Mouse (Mus musculus) megakaryocyte, embryonic 14.5 days (primary cell): ENCODE measurements around the gene Cxcl1.

Experiments used
- FLI1 ChIP-seq: IDR thresholded peaks from 2 replicates; pipeline ENCODE4 v1.6.1; 2012; ENCODE audit warnings: low read length, inconsistent platforms, mixed read lengths
- GATA1 ChIP-seq: IDR thresholded peaks from 3 replicates; pipeline ENCODE4 v1.6.1; 2012; ENCODE audit warnings: mixed read lengths, low read length, inconsistent platforms, borderline replicate concordance

DNA sequence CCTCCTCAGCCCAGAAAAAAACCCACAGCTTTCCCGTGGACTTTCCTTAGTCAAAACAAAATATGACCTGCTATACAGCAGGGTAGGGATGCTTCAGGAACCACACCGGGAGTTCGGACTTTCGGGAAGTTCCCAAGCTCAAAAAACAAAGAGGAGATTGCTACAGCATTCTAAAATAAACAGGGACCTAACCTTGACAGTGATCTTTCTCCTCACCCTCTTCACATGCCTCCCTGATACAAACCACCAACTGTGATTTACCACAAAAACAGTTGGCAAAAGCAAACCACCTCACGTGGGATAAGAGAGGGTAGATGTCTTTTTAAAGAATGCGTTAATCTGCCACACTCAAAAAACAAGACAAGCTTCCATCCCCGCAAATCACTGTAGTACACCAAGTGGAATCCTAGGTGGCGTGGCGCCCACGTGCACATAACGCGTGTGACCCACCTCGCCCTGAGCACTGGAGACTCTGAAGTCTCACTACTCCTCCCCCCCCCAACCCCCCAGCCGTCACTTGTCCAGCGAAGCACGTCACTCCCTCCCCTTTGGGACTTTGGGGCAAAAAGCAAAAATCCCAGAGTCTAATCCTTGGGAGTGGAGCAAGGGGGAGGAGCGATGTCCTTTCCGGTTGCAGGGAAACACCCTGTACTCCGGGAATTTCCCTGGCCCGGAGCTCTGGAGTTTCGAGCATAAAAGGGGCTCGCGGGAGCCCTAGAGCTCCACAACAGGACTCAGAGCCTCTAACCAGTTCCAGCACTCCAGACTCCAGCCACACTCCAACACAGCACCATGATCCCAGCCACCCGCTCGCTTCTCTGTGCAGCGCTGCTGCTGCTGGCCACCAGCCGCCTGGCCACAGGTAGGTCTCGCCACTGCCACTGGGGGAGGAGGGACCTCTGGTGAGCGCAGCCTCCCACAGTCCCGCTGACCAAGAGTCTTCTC, at the start of gene Cxcl1:
- no peak for TF ChIP-seq GATA1
- TF ChIP-seq FLI1 = no peak
